Mouse (Mus musculus): ENCODE data around the gene Ehd2.

Gene Ehd2

DNA sequence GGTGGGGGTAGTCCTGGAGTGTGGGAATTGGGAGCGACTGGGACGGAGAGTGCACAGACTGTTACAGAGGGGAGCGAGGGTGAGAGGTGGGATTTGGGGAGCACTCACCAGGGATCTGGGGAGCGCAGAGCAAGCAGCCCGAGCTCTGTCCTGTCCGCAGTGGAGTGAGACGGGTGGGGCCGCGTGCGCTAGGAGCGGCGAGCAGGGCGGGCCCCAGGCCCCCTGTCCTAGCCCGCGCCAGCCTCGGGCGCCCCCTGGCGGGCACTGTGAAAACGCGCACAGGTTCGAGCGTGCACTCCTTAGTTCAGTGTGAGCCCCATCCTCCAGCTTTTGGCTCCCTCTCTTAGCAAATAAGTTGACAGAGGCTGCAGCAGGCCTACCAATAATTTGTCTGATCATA lies at the start of gene Ehd2:
Ehd2 (minus strand) TSS at position 256 of the 400 bp plus-strand sequence.
- in situ Hi-C loops (cut with MseI, MboI) = no loop called here

DNA sequence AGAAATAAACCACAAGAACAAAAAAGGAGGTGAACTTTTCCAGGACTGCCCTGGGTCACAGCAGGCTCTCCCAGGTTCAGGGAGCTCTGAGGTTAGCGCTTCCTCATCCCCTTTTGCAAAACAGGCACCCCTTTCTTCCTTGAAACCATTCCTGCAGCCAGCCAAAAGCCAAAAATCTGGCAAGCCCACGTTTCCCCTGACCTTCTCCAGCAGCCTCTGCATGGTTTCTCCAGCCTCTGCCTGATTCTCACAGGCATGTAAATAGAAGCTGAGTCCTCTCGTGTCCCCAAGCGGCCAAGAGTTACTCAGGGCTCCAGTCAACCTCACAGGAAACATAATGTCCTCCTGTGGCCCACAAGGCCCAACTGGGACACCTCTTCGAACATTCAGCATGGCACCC lies 48.0 kb upstream of the Ehd2 start:
- in situ Hi-C loops (cut with MseI, MboI) = no loop called here

DNA sequence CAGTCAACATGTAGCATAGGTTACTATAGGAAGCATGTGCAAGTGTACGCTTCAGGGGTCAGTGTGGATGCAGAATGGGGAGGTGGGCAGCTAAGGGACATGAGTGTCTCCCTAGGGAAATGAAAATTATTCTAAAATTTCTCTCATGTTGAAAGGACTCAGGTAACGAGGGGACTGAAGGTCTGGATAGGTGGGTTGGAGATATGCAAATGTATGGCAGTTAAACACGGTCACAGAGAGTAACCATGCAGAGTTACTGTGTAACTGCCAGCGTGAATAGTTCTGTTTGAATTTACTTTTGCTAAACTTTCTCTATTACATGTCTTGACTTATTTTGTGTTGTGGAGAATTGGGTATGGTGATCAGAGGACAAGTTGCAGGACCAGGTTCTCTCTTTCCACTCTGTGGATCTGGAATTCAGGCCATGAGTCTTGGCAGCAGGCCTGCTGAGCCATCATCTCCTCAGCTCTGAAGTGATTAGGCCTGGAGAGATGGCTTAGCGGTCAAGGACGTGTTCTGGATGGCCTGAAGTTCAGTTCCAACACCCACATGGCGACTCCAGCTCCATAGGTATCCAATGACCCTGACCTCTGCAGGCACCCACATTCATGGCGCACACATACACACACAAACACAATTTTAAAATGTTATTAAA lies 47.3 kb upstream of the Ehd2 start:
- in situ Hi-C loops (cut with MseI, MboI) = no loop called here

DNA sequence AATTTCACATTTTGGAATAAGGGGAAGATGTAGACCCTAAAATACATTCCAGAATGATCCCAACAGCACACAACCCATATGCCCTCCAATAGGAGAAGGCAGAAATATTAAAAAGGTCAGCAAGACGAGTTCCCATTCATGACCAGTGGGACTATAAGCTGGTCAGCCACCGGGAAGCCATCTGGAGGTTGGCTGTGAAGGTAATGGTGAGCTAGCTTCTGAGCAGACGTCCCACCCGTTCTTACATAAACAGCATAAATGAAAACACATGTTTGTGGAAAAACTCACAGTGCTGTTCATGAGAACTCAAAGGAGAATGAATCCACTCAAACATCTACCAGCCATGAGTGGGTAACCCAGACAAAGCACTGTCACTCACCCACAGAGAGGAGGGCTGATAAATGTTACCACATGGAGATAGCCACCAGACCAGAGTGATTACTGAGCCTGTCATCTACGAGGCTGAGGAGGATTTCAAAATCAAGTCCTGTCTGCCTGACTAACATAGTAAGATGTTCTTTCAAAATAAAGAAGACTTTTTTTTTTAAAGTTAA lies 46.4 kb upstream of the Ehd2 start:
- in situ Hi-C loops (cut with MseI, MboI) = no loop called here

DNA sequence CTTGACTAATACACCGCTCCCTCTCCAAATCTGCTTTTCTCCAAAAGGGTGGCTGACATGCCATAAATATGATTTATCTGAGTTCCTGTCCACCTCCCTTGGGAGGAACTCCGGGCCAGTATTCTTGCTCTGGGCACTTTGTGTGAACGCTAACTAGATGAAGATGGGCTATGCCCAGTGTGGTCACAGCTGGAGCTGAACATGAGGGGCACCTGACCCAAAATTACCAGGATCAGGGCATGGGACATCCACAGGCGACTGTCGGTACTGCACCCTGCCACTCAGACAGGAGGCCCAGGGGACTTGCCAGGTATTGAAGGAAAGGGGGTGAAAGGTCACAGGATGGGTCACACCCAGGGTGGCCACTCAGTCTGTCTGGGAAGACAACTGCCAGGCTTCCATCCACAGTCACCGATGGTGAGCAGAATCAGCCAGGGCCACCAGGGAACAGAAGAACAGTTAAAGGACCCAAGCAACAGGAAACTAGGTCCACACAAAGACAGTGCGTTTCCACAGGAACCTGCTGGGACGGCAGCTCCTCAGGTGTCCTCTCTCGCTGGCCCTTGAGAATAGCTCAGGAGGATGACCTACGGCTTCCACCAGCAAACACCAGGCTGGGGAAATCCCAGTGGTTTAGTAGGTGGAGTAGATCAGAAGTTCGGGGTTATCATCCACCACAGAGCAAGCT lies 45.4 kb upstream of the Ehd2 start:
- in situ Hi-C loops (cut with MseI, MboI) = no loop called here

DNA sequence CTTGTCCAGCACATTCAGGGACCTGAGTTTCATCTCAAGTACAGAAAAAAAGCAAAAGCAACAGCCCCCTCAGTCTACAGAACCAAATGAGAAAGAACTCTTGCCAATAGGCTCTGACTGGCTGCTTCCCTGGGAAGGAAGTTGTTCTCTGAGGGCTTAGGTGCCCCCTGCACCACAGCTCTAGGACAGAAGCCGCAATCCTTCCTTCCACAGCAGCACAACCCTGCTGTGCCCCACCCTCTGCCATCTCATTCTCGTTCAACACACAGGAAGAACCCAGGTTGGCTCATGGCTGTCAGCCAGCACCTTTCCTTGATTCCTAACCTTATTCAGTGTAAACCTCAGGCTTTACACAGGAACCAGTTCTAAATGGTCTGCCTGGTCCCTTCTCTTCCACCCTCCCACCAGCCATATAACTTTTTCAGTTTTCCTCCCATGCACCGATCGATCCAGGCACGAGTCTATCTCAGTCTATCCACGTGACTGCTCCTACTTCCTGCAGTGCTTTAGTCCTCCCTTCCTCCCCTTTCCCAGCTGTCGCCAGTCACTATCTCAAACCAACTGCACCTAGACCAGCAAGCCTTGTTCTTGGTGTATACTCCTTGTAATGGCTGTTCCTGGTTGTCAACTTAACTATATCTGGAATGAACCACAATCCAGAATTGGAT lies 44.2 kb upstream of the Ehd2 start:
- in situ Hi-C loops (cut with MseI, MboI) = no loop called here

DNA sequence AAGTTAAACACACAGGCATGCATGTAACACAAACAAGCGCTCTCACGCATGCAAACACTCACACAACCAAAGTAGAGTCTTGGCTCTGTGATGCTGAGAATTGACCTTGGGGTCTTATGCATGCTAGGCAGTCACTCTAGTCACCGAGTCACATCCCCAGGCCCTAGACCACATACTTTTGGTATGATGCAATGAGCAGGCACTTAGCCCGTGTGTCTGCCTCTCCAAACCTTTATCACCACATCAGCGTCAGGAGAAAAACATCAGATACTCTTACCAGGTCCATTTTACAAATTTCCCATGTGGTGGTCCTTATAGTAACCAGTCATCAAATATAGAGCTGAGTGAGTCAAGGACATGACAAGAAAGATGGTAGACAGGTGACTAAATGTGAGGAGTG lies 43.3 kb upstream of the Ehd2 start:
- in situ Hi-C loops (cut with MseI, MboI) = no loop called here

DNA sequence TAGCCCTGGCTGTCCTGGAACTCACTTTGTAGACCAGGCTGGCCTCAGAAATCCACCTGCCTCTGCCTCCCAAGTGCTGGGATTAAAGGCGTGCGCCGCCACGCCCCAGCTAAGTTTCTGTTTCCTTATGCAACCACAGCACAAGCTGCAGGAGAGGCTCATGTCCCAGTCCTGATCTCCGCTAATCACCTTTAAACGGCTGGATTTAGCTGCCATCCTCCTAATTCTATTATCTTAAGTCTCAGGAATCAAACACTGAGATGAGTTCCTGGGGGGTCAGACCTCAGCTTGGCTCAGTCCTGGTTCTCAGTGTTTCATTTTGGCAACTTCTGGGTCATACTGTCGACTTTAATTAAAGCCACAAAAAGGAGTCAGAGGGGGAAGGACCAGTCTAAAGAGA lies 42.3 kb upstream of the Ehd2 start:
- in situ Hi-C loops (cut with MseI, MboI) = no loop called here

DNA sequence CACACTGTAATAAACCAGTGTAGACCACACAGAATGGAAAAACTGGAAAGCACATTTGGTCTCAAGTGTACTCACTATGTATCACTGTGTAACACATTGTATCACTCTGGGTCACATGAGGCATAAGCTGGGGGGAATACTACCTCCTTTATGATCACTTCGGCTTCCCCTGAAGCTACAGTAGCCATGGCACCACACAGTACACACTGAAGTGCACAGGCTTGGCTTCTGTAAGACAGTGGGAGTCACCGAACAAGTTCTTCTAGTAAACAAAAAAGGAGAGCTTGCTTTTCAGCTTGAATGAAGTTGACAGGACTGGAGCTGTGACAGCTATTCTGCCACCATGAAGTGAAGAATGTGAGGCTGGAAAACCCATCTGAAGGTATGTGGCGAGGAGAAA lies 37.7 kb upstream of the Ehd2 start:
- in situ Hi-C loops (cut with MseI, MboI) = no loop called here

DNA sequence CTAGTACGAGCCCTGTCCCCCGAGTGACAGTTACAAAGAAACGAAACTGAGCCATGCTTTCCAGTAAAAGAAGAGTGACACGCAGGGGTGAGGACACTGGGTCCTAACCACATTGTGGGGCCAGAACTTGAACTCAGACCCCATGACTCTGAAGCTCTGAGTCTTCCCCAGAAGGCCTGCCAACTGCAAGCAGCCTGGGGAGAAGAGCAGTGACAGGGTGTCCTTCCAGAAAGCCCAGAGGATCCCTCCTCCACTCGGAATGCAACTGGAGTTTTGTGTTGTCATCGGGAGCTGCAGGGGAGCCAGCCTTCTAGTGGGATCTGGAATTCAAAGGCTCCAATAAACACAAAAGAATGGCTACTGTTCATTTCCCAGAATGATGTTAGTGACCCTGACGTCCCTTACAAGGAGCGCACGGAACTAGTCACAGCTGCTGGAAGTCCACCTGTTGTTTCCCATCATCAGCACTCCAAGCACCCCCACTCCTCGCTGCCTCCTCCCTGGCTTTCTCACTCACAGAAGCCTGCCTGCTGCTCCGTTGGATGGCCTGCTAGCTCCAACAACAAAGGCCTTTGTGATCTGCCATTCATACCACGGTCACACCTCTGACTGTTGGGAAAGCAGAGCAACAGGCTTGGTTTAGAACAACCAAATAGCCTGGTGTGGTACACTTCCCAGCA lies 37.0 kb upstream of the Ehd2 start:
- in situ Hi-C loops (cut with MseI, MboI) = no loop called here

DNA sequence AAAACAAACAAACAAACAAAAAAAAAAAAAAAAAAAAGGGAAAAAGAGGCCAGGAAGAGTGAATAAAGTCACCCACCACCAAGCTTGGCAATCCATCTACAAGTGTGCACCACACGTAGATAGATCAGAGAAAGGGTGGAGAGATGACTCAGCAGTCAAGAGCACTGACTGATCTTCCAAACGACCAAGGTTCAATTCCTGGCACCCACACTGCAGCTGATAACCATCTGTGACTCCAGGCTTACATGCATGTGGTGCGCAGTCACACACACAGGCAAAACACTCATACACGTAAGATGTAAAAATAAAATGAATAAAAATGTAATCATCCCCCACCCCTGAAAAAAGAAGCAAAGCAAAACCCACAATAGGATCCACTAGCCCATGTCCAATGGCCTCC lies 35.7 kb upstream of the Ehd2 start:
- in situ Hi-C loops (cut with MseI, MboI) = no loop called here

DNA sequence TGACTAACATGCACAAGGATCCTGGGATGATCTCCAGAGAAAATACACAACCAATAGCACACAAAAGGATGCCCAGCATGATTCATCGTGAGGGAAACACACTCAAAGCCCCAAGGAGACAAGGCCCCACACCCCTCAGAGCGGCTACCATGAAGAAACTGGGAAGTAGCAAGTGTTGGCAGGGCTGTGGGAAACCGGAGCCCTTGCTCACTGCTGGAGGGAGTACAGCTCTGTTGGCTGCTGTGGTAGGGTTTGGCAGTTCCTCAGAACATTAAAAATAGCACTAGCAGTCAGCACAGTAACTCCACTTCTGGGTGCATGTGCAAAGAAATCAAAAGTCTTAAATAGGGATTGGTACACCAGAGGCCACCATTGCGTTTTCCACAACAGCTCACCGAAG lies 34.8 kb upstream of the Ehd2 start:
- in situ Hi-C loops (cut with MseI, MboI) = no loop called here

DNA sequence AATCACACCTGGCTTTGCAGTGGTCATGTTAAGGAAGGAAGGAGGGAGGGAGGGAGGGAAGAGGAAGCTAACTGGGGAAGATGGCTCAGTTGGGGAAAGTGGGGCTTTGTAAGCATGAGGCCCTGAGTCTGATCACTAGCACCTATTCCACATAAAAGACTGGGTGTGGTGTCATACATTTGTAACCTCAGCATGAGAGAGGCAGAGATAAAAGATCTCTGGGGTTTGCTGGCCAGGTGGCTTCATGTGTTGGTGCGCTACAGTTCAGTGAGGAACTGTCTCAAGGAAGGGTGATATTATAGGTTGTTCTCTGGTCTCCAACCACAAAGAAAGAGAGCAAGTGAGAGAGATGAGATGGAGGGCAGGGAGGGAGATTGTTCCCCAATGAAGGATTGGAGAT lies 34.3 kb upstream of the Ehd2 start:
- in situ Hi-C loops (cut with MseI, MboI) = no loop called here

DNA sequence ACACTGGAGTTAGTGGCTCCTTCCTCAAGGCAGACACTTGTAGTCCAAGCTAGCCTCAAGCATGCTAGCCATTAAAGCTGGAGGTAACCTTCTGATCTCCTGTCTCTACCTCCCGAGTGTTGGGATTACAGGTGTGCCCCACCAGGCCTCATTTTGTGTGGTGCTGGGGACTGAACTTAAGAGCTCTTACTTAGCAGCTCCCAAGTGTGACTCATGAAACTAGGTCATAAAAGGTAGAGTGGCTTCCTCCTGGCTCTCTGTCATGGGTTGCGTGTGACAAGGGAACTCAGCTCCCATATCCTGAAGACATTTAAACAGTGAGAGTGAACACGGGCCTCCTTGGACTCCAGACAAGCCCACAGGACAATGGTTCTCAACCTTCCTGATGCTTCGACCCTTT lies 26.4 kb upstream of the Ehd2 start:
- in situ Hi-C loops (cut with MseI, MboI) = no loop called here

DNA sequence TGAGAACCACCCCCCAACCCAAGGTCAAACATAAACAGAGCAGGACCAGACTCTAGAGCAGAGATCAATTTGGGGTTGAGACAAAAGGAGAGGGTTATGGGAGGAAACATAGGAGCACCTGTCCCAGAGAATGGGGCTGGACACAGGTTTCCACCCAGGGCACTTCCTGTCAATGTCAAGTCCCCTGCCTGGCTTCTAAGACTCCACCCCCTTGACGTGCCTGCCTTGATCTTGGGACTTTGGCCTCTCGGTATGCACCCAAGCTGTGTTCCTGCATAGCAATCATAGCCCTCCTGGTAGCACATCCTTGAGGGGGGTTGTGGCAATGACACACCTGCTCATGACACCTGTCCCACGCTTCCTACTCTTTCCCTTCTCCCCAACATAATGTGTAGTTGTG lies 25.8 kb upstream of the Ehd2 start:
- in situ Hi-C loops (cut with MseI, MboI) = no loop called here

DNA sequence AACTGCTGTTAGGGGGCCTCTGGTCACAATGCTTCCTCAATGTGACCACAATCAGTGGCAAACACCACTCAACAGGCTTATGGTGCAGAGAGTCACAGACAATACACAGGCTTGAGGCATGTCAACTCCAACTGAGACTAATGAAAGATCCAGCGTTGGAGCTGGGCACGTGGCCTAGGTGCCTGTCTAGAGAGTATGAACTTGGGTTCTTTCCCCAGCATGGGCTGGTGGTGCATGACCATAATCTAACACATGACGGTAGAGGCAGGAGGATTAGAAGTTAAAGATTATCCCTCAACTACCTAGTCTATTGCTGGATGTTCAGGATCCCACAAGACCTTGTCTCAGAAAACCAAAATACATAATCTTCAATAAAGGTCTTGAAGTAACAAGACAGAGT lies 24.4 kb upstream of the Ehd2 start:
- in situ Hi-C loops (cut with MseI, MboI) = no loop called here

DNA sequence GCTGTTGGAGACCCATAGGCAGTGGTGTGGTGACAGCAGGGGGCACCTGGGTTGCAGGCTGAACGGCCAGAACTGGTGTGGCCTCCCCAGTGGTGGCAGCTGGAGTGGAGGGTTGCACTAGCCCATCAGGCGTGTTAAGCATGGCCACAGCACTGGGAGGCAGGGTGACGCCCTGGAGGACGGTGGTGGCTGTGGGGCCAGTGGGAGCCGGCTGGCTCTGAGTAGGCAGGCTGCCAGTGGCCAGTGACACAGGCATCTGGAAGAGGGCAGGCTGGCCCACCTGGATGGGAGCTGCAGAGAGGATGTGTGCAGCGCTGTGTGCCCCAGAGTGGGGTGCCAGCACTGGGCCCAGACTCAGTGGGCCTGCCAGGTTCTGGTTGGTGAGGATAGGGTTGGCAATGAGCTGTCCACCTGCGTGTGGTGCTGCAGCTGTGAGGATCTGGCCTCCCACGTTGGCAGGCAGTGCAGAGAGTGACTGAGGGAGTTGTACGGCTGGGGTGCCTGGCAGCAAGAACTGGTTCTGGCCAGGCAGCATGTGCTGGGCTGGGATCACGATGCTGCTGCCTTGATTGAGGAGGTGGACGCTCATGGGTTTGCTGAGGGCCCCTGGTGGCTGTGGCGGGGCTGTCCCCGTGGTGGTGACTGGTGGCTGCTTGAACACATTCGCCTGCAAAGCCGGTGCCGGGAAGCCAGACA lies 20.4 kb upstream of the Ehd2 start:
- in situ Hi-C loops (cut with MseI, MboI) = loop anchor here in 1 of 2 experiments (10.0 kb wide), 1 partner anchor 57 kb away; the partner anchor contains the start of gene Bicra

DNA sequence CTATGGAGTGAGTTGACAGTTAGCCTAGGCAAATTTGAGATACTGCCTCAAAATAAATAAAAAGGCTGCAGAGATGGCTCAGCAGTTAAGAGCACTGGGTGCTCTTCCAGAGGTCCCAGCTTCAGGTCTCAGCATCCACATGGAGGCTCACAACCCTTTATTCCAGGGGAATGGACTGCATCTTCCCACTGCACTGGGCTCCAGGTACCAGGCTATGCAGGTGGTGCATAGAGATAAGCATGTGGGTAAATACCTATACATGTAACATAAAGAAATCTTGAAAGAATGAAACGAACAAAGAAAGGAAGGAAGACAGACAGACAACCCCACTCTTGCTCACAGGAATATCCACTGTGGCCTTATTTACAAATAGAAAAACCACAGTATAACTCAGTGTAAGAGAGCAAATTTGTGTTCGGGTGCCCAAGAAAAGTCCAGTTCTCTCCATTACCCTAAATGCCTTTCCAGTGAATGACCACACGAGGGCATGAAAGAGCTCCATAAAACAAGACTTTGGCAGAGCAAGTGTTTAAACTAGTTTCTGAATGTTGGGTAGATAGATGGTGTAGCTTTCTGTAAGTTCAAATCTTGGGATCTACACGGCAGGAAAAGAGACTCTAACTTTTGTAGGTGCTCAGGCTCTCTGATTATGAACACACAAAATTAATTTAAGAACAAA lies 15.5 kb upstream of the Ehd2 start:
- in situ Hi-C loops (cut with MseI, MboI) = loop anchor here in 1 of 2 experiments (10.0 kb wide), 1 partner anchor 62 kb away; the partner anchor contains the start of gene Bicra

DNA sequence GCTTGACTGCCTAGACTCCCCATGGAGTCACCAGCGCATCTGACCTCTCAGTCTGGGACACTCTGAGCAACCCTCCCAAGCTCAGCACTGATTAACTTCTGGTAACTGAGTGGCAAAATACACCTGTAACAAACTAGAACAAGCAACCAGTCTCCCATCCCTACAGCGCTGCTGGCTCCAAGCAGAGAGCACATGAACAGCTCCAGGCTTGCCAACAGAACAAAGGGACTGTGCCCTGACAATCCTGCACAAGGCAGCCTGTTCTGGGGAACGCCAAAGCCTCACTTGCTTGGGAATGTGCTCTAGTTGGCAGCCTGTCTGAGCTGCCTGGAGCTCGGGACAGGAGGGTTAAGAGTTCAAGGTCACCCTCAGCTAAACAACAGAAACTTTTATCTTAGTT lies 14.2 kb upstream of the Ehd2 start:
- in situ Hi-C loops (cut with MseI, MboI) = loop anchor here in 1 of 2 experiments (10.0 kb wide), 1 partner anchor 63 kb away; the partner anchor contains the start of gene Bicra

DNA sequence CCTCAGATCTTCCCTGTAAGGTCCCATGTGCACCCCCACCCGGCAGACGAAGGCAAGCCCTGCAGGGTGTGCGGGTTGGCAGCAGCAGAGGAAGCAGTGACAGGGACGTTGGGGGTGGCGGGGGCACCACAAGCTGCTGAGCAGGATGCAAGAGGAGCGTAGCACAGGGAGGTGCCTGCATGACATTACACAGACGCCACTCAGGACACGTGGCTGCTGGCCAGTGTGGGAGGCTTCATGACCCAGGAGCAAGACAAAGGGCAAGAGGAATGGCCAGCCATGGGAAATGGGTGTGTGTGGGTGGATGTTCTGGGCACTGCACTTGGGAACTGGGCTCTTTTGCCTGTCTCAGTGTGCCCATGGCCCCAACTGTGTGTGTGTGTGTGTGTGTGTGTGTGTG lies 12.9 kb upstream of the Ehd2 start:
- in situ Hi-C loops (cut with MseI, MboI) = loop anchor here in 1 of 2 experiments (10.0 kb wide), 1 partner anchor 65 kb away; the partner anchor contains the start of gene Bicra

DNA sequence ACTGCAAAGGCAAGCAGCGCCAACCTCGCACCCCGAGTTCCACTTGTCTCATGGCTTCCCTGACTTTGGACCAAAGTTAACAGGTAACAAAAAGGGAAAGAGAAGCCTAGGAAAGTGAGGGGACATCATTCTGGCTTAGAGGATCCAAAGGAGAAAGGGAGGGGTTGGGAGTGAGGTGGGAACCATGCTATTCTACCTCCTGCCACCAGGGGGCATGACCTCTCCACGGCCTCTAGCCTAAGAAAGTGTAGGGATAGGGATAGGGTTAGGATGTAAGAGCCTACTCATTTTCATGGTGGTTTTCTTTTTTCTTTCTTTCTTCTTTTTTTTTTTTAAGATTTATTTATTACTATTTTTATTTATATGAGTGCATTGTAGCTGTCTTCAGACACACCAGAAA lies 8.5 kb upstream of the Ehd2 start:
- in situ Hi-C loops (cut with MseI, MboI) = loop anchor here in 1 of 2 experiments (5.0 kb wide), 1 partner anchor 76 kb away; no protein-coding TSS in a partner anchor

Measured in mouse trophoblast stem cell (cell line).